Mouse (Mus musculus): ENCODE measurements around the gene Wnt2. TPM values are rescaled to one million over a fixed set of nuclear protein-coding genes. Genes with fewer than 3 reads are reported as not detected.

Wnt2 gene
- polyA plus RNA-seq, 1 experiment from 2014 or later = 0.08 TPM

Other genes starting within 250 kb of the Wnt2 start
- gene Asz1, start 78.5 kb upstream of the Wnt2 start, polyA plus RNA-seq (2014; fragmentation: Nextera tagmentation; extraction: Ambion mirVana) = not detected in 2 replicates
- gene Cftr, start 140.1 kb upstream of the Wnt2 start, polyA plus RNA-seq (2014; fragmentation: Nextera tagmentation; extraction: Ambion mirVana) = 0.37 and 0.39 TPM in 2 replicates